Mouse (Mus musculus): ENCODE measurements around the gene Exoc3l2. TPM values are rescaled to one million over a fixed set of nuclear protein-coding genes. Genes with fewer than 3 reads are reported as not detected.

Exoc3l2 gene
- polyA plus RNA-seq, 1 experiment from 2014 or later = 0.76 TPM

GRCm38 (mm10) chr7:19512353-19512752 is 49.2 kb downstream of the Exoc3l2 start:
- no peak for ATAC-seq (ENCODE audit: low FRiP score)
- Histone ChIP-seq H3K9ac (ENCODE audit: low read depth, low read length) (no peak overlapping the region), H3K36me3 (ENCODE audit: control insufficient read depth, insufficient read depth, low read length) (no peaks in the 10 kb centered on the region), H3K27me3 (ENCODE audit: control insufficient read depth, insufficient read depth, low read length) (peaks cover 3% of the 10 kb centered on the region; the same call in 1 of the 2 replicates), H3K9me3 (ENCODE audit: control insufficient read depth, low read length) (no peaks in the 10 kb centered on the region), H3K4me2 (replicated peaks; ENCODE audit: low read depth, low read length) (no peak overlapping the region), H3K4me1 (replicated peaks; ENCODE audit: control insufficient read depth, insufficient read depth, low read length) (no peaks in the 10 kb centered on the region), H3K4me3 (ENCODE audit: low read depth, low read length) (no peak overlapping the region), H3K27ac (ENCODE audit: low read depth, low read length) (no peak overlapping the region)
- WGBS = 86% methylated on average over 6 of the region's 6 CpGs
- no peak for DNase-seq (ENCODE audit: low spot score)

GRCm38 (mm10) chr7:19517652-19518365 is 54.7 kb downstream of the Exoc3l2 start, which contains the start of gene Nkpd1:
Nkpd1 (plus strand) TSS chr7:19517838.
- Histone ChIP-seq H3K9ac (ENCODE audit: low read depth, low read length) (peak within 1 kb of the TSS; percentile 53), H3K4me1 (replicated peaks; ENCODE audit: control insufficient read depth, insufficient read depth, low read length) (peaks cover 3% of the 10 kb centered on the region; the same call in 1 of the 2 replicates), H3K4me2 (replicated peaks; ENCODE audit: low read depth, low read length) (peak within 1 kb of the TSS; percentile 42), H3K27me3 (ENCODE audit: control insufficient read depth, insufficient read depth, low read length) (peaks cover 47% of the 10 kb centered on the region), H3K27ac (ENCODE audit: low read depth, low read length) (no peak within 1 kb of the TSS), H3K4me3 (ENCODE audit: low read depth, low read length) (peak within 1 kb of the TSS; percentile 16; the same call in 1 of the 2 replicates), H3K9me3 (ENCODE audit: control insufficient read depth, low read length) (no peaks in the 10 kb centered on the region), H3K36me3 (ENCODE audit: control insufficient read depth, insufficient read depth, low read length) (no peaks in the 10 kb centered on the region)
- 10% methylated on average over 16 of the region's 29 CpGs for WGBS
- ATAC-seq (ENCODE audit: low FRiP score) (peak; percentile 43), DNase-seq (ENCODE audit: low spot score) (peak; percentile 45)

- Histone ChIP-seq H3K27me3 (ENCODE audit: control insufficient read depth, insufficient read depth, low read length) (peaks cover 68% of the 10 kb centered on the region), H3K36me3 (ENCODE audit: control insufficient read depth, insufficient read depth, low read length) (no peaks in the 10 kb centered on the region), H3K9me3 (ENCODE audit: control insufficient read depth, low read length) (no peaks in the 10 kb centered on the region), H3K4me3 (ENCODE audit: low read depth, low read length) (peak overlapping the region; percentile 18), H3K4me1 (replicated peaks; ENCODE audit: control insufficient read depth, insufficient read depth, low read length) (peaks cover 9% of the 10 kb centered on the region), H3K4me2 (replicated peaks; ENCODE audit: low read depth, low read length) (peak overlapping the region; percentile 43), H3K27ac (ENCODE audit: low read depth, low read length) (no peak overlapping the region), H3K9ac (ENCODE audit: low read depth, low read length) (peak overlapping the region; percentile 33; the same call in 1 of the 2 replicates)
- DNase-seq (ENCODE audit: low spot score) (no peak), ATAC-seq (ENCODE audit: low FRiP score) (no peak)
- WGBS = 5% methylated on average over 22 of the region's 23 CpGs
Measured at GRCm38 (mm10) chr7:19520032-19520431, 56.9 kb downstream of the Exoc3l2 start.

- Histone ChIP-seq H3K4me2 (replicated peaks; ENCODE audit: low read depth, low read length) (peak overlapping the region; percentile 66), H3K4me1 (replicated peaks; ENCODE audit: control insufficient read depth, insufficient read depth, low read length) (peaks cover 9% of the 10 kb centered on the region), H3K27ac (ENCODE audit: low read depth, low read length) (no peak overlapping the region), H3K4me3 (ENCODE audit: low read depth, low read length) (peak overlapping the region; percentile 31), H3K9ac (ENCODE audit: low read depth, low read length) (no peak overlapping the region), H3K36me3 (ENCODE audit: control insufficient read depth, insufficient read depth, low read length) (no peaks in the 10 kb centered on the region), H3K9me3 (ENCODE audit: control insufficient read depth, low read length) (no peaks in the 10 kb centered on the region), H3K27me3 (ENCODE audit: control insufficient read depth, insufficient read depth, low read length) (peaks cover 68% of the 10 kb centered on the region)
- DNase-seq (ENCODE audit: low spot score) (peak; percentile 33), ATAC-seq (ENCODE audit: low FRiP score) (peak; percentile 3; the same call in 1 of the 2 replicates)
- 16% methylated on average over 72 of the region's 72 CpGs for WGBS
Measured at GRCm38 (mm10) chr7:19523017-19523756, 60.1 kb downstream of the Exoc3l2 start.

GRCm38 (mm10) chr7:19523757-19524419 is 60.8 kb downstream of the Exoc3l2 start:
- H3K27me3 ChIP-seq (ENCODE audit: control insufficient read depth, insufficient read depth, low read length) = peaks cover 64% of the 10 kb centered on the region
- WGBS = 2% methylated on average over 63 of the region's 64 CpGs
- no peaks in the 10 kb centered on the region for H3K9me3 ChIP-seq (ENCODE audit: control insufficient read depth, low read length)
- ATAC-seq (ENCODE audit: low FRiP score) (peak; percentile 67), DNase-seq (ENCODE audit: low spot score) (peak; percentile 77)
- H3K4me1 ChIP-seq (replicated peaks; ENCODE audit: control insufficient read depth, insufficient read depth, low read length) = peaks cover 9% of the 10 kb centered on the region
- no peak overlapping the region for H3K27ac ChIP-seq (ENCODE audit: low read depth, low read length)
- peak overlapping the region; percentile 31 for H3K4me3 ChIP-seq (ENCODE audit: low read depth, low read length)
- peak overlapping the region; percentile 66 for H3K4me2 ChIP-seq (replicated peaks; ENCODE audit: low read depth, low read length)
- no peaks in the 10 kb centered on the region for H3K36me3 ChIP-seq (ENCODE audit: control insufficient read depth, insufficient read depth, low read length)
- H3K9ac ChIP-seq (ENCODE audit: low read depth, low read length) = peak overlapping the region; percentile 42; the same call in 1 of the 2 replicates

- H3K4me1 ChIP-seq (replicated peaks; ENCODE audit: control insufficient read depth, insufficient read depth, low read length) = peaks cover 9% of the 10 kb centered on the region
- H3K27ac ChIP-seq (ENCODE audit: low read depth, low read length) = no peak overlapping the region
- H3K9me3 ChIP-seq (ENCODE audit: control insufficient read depth, low read length) = no peaks in the 10 kb centered on the region
- H3K4me2 ChIP-seq (replicated peaks; ENCODE audit: low read depth, low read length) = peak overlapping the region; percentile 66
- H3K36me3 ChIP-seq (ENCODE audit: control insufficient read depth, insufficient read depth, low read length) = 0 out of 2 replicates have a peak, but pooled peaks cover 2% of the 10 kb centered on the region
- ATAC-seq (ENCODE audit: low FRiP score) (peak; percentile 49; the same call in 1 of the 2 replicates), DNase-seq (ENCODE audit: low spot score) (no peak)
- peaks cover 57% of the 10 kb centered on the region for H3K27me3 ChIP-seq (ENCODE audit: control insufficient read depth, insufficient read depth, low read length)
- WGBS = 17% methylated on average over 24 of the region's 24 CpGs
- H3K9ac ChIP-seq (ENCODE audit: low read depth, low read length) = peak overlapping the region; percentile 42; the same call in 1 of the 2 replicates
- H3K4me3 ChIP-seq (ENCODE audit: low read depth, low read length) = peak overlapping the region; percentile 31
Measured at GRCm38 (mm10) chr7:19524420-19525104, 61.4 kb downstream of the Exoc3l2 start.

- DNase-seq (ENCODE audit: low spot score) = no peak
- H3K36me3 ChIP-seq (ENCODE audit: control insufficient read depth, insufficient read depth, low read length) = 0 out of 2 replicates have a peak, but pooled peaks cover 2% of the 10 kb centered on the region
- peaks cover 52% of the 10 kb centered on the region for H3K27me3 ChIP-seq (ENCODE audit: control insufficient read depth, insufficient read depth, low read length)
- H3K27ac ChIP-seq (ENCODE audit: low read depth, low read length) = no peak overlapping the region
- no peak overlapping the region for H3K9ac ChIP-seq (ENCODE audit: low read depth, low read length)
- no peak for ATAC-seq (ENCODE audit: low FRiP score)
- no peak overlapping the region for H3K4me2 ChIP-seq (replicated peaks; ENCODE audit: low read depth, low read length)
- no peaks in the 10 kb centered on the region for H3K9me3 ChIP-seq (ENCODE audit: control insufficient read depth, low read length)
- H3K4me3 ChIP-seq (ENCODE audit: low read depth, low read length) = no peak overlapping the region
- 71% methylated on average over 2 of the region's 2 CpGs for WGBS
- peaks cover 6% of the 10 kb centered on the region for H3K4me1 ChIP-seq (replicated peaks; ENCODE audit: control insufficient read depth, insufficient read depth, low read length)
Measured at GRCm38 (mm10) chr7:19525105-19525481, 62.0 kb downstream of the Exoc3l2 start.

- no peak for DNase-seq (ENCODE audit: low spot score)
- Histone ChIP-seq H3K27me3 (ENCODE audit: control insufficient read depth, insufficient read depth, low read length) (no peaks in the 10 kb centered on the region), H3K4me3 (ENCODE audit: low read depth, low read length) (no peak overlapping the region), H3K9me3 (ENCODE audit: control insufficient read depth, low read length) (no peaks in the 10 kb centered on the region), H3K36me3 (ENCODE audit: control insufficient read depth, insufficient read depth, low read length) (peaks cover 11% of the 10 kb centered on the region; the same call in 1 of the 2 replicates), H3K9ac (ENCODE audit: low read depth, low read length) (no peak overlapping the region), H3K4me1 (replicated peaks; ENCODE audit: control insufficient read depth, insufficient read depth, low read length) (no peaks in the 10 kb centered on the region), H3K4me2 (replicated peaks; ENCODE audit: low read depth, low read length) (no peak overlapping the region), H3K27ac (ENCODE audit: low read depth, low read length) (no peak overlapping the region)
- 75% methylated on average over 10 of the region's 10 CpGs for WGBS
- ATAC-seq (ENCODE audit: low FRiP score) = no peak
Measured at GRCm38 (mm10) chr7:19531077-19531476, 67.9 kb downstream of the Exoc3l2 start.

Data from hindbrain, embryonic 11.5 days (tissue).